Mouse (Mus musculus): ENCODE data around the gene Gpr153. TPM values are rescaled to one million over a fixed set of nuclear protein-coding genes. Genes with fewer than 3 reads are reported as not detected.

Gene Gpr153
- polyA plus RNA-seq, 1 experiment: 0.11 TPM

DNA sequence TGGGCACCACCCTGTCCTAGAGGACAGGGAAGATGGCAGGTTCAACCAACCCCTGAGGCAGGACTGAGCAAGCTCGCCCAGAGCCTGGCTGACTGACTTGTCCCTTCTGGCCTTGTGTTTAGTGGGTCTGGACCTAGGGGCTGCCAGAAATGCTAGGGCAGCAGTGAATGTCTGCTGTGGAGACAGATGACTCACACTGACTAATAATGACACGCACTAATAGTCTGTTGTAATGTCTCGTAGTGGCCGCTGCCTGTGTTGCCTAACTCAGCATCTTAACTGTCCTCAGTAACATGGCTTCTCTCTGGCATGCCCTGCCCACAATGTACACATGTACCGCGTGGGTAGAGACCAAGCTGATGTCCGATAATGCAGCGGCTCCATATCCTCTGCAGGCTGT is 13.6 kb upstream of the Gpr153 start:
- no peak for TF ChIP-seq GATA1 (IDR thresholded peaks at IDR 0.05; ENCODE audit: low read length)

DNA sequence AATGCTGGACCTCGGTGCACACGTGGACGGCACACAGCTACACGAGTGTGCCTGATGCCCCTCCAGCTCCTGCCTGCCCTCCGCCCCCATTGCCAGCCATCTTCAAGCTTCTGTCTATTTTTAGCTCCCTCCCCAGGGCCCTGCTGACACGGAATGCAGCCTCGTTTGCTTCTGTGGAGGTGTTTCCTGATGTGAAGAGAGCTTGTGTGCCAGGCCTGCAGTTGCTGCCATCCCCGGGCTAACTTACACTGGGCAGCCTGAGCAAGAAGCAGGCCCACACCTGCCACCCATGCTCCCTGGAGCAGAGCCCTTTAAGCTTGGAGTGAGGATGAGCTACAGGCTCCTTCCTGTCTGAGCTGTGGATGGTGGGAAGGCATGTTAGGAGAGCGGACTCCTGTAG is 11.8 kb upstream of the Gpr153 start:
- TF ChIP-seq GATA1 (IDR thresholded peaks at IDR 0.05; ENCODE audit: low read length): no peak

DNA sequence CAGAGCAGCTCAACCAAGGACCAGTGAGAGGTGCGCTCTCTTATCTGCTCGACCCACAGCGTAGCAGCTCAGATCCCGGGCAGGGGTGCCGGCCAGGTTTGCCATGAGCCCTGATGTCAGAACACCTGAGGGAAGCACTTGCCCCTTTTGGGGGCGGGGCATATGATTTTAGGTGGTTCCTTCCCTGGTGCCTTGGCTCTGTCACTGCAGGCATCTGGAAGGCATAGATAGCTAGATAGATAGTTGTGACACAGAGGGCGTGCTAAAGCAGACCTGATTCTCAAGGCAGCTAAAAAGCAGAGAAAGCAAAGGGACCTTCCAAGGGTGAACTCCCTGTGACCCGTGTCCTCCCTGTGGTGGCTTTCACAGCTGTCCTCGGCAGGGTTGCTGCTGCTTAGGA is 10.9 kb upstream of the Gpr153 start:
- no peak for TF ChIP-seq GATA1 (IDR thresholded peaks at IDR 0.05; ENCODE audit: low read length)

DNA sequence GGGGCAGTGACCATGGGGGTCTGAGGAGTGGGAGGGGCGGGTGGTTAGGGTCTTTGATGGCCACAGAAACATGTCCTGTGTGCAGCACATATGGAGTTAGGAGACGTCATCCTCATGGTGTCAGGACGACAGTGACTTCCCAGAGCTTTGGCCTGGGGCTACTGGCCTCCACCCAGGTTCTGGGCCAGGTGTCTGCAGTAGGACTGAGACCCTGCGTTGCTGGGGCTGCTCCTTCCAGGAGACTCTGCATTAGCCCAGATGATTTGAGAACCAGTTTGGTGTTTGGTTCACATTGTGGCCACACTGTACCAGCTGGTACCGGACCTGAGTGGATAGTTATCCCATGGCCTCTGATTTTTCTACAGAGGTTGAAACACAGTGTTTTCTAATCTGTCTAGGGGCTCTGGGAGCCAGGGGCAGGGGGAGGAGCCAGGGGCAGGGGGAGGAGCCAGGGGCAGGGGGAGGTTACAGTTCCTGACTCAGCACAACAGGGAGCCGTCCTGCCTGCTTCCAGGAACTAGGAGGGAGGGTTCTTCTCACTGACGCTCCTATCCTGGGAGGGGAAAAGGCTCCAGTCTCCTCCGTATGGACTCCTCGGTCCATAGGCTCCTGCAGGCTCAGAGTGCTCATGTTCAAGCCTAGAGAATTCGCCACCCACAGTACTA is 10.4 kb upstream of the Gpr153 start:
- TF ChIP-seq GATA1 (IDR thresholded peaks at IDR 0.05; ENCODE audit: low read length): no peak

DNA sequence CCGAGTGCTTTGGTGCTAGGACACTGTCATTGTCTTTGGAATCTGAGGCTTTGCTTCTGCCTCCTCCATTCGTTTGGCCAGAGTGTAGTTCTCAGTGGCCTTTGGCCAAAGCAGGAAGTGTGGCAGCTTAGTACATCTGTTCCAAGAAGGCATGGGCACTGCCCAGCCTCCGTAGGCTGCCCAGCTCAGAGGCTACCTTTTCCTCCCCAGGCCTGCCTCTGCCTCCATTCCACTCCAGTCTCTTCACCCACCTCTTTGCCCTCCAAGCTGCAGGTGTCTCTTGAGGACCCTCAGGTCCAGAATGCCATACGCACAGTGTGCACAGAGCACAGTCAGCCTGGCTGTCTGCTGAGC is 9.9 kb upstream of the Gpr153 start:
- no peak for TF ChIP-seq GATA1 (IDR thresholded peaks at IDR 0.05; ENCODE audit: low read length)

DNA sequence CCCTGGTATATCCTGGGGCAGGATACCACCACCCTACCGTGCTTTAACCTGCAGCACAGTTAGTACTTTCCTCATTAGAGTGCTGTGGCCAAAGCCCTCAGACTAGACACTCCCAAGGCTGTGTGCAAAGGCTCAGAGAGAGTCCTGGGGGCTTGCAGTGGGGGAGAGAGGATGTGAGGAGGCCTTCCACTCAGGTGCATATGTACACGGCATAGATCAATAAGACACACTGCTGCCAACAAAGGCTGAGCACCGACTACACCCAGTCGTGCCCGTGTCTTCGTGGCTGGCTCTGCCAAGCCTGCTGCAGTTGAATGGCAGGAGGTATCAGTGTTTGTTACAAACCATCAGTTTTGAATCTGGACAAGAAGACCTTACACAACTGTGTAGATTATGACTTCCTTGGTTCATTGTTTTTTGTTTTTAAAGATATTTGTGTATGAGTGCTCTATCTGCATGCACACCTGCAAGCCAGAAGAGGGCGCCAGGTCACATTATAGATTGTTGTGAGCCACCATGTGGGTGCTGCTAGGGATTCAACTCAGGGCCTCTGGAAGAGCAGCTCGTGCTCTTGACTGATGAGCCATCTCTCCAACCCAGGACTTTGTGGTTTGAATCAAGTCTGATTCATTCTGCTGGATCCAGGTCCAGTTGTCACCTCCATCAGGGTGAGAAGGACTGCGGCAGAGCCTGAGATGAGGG is 9.0 kb upstream of the Gpr153 start:
- no peak for TF ChIP-seq GATA1 (IDR thresholded peaks at IDR 0.05; ENCODE audit: low read length)

DNA sequence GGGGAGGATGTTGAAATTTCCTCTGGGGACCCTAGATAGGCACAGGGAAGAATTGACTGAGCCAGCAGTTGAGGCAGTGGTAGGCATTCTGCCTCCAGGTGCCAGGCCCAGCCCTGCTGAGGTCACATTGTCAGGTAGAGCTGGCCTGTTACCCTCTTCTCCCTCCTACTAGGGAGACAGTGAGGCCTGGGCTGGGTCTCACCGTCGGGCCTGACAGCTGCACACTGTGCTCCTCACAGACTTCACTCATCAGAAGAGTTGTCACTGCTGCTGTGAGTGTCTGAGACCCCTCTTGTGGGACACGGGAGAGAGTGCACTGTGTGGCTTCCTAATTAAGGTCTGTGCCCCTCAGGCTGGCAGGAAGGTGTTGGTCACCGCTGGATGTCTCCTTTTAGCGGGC is 8.2 kb upstream of the Gpr153 start:
- no peak for TF ChIP-seq GATA1 (IDR thresholded peaks at IDR 0.05; ENCODE audit: low read length)

DNA sequence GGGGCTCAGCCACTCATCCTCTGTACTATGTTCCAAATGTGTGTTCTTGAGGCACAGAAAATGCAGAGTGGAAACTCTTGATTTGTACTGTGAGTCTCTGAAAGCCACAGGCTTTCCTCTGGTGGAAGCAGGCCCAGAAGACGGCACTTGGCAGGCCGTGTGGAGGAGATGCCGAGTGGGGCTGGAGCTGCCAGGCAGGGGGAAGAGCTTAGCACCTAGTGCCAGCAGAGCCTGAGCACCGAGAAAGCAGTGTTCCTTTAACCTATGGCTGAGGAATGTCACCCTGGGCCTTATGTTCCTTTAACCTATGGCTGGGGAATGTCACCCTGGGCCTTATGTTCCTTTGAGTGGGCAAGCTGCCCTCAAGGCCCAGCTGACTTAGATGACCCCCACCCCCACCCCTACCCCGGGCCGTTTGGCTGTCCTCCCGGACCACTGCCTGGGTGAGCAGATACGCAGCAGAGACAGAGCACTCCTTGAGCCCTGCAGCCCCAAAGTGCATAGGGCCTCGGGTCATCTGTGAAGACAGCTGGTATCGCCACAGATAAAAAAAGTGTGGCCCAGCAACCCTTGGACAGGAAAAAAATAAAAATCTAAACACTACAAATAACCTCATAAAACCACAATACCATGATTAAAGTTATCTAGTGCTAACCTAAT is 7.7 kb upstream of the Gpr153 start:
- TF ChIP-seq GATA1 (IDR thresholded peaks at IDR 0.05; ENCODE audit: low read length): no peak

DNA sequence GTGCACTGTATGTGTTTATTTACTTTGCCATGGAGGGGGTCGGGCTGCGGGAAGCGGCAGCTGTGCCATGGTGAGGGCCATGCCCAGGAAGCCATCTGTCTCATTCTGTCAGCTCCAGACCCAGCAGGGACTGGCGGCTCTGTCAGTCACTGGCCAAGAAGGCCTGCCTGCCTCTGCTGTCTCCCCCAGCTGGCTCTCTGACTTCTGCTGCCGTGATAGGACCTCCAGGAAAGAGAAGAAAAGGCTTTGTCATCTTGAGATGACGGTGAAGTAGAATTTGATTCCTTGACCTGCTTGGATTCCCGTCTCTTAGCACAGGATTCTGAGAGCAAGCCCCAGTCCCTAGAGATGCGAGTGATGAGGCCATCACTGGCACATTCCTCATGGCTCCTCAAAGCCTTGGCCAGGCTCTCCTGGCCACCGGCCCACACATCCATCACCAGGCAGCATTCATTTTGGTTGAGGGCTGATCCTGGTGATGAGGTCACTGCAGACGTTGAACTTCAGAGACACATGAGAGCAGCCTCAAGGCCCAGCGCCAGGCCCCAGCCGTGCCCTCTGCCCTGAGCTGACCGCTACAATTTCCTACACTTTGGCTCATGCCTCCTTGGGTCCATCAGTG is 6.2 kb upstream of the Gpr153 start:
- TF ChIP-seq GATA1 (IDR thresholded peaks at IDR 0.05; ENCODE audit: low read length): no peak

DNA sequence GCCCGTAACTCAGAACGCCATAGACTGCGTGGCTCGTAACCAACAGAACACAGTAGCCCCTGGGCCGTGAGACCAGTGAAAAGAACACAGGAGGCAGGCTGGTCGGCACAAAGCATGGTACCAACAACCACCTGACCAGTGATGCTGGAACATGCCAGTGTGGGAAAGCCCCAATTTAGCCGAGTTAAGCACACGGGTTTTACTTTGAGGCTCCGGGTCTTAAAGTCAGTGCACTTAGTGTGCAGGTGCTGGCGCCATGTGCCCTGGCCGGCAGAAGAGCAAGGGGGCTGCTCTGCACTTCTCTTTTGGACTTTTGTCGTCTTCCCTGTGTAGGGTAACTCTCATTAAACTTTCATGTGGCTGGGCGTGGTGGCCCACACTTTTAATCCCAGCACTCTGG is 4.1 kb upstream of the Gpr153 start:
- TF ChIP-seq GATA1 (IDR thresholded peaks at IDR 0.05; ENCODE audit: low read length): no peak

DNA sequence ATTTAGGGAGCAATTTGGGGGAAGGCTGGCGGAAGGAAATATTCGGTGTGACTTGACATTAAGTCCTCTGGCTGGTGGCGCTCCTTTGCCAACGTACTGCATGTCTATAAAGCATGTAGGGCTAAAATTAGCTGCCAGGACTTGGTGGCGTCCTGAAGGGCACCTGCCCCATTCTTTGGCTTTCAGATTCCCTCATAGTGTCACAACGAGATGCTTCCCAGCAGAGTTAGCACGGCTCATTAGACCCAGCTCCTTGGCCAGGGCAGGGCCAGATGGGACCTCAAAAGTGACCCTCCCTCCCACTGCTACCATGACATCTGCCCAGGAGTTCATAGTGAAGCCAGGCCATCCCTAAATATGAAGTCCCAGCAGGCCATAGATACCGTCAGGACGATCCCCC is 3.4 kb upstream of the Gpr153 start:
- TF ChIP-seq GATA1 (IDR thresholded peaks at IDR 0.05; ENCODE audit: low read length): no peak

DNA sequence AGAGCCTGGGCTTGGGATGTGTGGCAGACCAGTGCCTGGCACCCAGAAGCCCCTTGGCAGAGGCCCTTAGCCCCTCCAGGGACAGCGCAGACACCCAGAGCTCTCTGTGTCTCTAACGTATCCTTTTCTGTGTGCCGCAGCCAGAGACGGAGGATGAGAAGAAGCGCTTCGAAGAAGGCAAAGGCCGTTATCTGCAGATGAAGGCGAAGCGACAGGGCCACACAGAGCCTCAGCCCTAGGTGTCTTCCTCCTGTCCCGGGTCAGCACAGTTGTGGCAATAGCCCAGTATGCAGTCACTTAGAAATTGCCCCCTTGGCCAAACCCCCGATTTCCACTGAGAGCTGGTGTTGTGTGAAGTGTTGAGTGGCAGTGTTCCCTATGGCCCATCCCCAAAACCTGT is 2.7 kb upstream of the Gpr153 start:
- no peak for TF ChIP-seq GATA1 (IDR thresholded peaks at IDR 0.05; ENCODE audit: low read length)

DNA sequence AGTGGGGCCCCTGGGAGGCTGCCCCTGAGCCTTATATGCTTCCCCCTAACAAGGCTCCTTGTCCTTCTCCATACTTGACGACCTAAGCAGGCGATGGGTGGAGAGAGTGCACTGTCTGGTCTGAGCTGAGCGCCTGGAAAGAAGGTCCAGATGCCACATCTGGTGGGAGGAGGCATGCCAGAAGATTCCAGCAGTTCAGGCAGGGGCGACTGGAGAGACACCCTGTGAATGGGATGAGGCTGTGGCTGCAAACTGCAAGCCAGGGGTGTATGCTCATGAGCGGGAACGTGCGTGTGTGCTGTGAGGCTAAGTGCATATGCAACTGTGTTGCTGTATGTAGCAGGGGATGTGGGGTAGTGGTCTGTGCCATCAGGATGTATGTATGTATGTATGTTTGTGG is 2.0 kb upstream of the Gpr153 start:
- TF ChIP-seq GATA1 (IDR thresholded peaks at IDR 0.05; ENCODE audit: low read length): no peak

DNA sequence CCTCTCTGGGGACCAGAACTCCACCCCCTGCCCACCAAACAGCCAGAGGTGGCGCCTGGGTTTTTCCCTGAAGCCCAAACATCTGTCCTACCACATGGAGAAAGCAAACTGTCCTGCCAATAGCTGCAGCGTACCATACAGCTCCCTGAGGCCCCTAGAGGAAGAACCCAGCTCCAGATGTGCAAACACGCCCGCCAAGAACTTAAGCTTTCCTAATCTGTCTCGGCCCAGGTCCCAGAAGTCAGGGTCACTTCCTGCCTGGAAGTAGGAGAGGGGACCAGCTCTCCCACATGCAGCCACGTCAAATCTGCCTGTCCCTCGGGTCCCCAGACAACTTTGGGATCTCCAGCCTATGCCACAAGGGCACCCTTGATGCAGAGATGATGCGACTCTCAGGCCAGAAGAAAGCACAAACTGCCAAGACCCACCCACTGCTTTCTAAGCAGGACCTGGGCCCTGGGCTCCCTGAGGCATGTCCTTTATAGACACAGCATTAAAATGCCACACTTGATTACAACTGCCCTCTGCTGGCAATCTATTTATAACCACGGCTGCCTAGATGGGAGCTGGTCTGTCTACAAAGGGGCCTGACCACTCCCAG is 1.5 kb upstream of the Gpr153 start:
- no peak for TF ChIP-seq GATA1 (IDR thresholded peaks at IDR 0.05; ENCODE audit: low read length)

DNA sequence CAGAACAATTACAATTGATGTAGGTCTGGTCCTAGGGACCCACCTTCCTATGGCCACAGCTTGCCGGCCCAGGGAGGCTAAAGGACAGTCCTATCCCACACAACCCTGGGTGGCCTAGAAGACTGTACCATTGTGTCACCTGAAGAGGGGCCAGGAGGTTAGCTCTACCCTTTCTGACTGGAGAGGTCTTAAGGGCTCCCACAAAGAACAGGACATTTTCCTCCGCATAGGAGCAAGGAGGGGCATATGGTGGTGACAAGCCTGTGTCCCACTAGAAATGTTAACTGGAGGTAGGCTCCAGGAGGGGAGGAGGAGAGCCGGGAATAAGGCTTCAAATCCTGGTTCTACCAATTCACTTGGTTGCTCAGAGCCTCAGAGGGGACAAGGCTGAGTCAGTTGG is 841 bp upstream of the Gpr153 start:
- no peak for TF ChIP-seq GATA1 (IDR thresholded peaks at IDR 0.05; ENCODE audit: low read length)

DNA sequence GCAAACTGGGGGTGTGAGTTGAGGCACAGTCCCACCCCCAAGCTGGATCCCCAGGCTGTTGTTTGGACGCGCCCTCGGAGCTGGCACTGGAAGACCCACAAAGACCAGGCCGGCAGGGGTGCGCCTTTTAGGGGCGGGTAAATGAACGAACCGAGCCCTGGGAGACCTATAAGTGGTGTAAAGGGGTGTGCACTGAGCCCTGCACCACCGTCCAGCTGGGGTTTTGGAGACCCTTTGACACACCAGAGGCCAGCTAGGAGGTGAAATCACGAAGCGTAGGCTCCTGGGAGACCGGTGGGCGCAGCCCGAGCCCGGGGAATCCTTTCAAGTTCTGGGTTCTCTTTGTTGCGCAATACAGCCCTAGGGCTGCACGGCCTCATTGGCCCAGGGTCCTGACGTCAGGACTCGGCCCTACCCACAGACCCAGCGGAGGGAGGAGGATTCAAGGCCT is 674 bp downstream of the Gpr153 start:
- no peak for TF ChIP-seq GATA1 (IDR thresholded peaks at IDR 0.05; ENCODE audit: low read length)
